In the genomic region with DNA sequence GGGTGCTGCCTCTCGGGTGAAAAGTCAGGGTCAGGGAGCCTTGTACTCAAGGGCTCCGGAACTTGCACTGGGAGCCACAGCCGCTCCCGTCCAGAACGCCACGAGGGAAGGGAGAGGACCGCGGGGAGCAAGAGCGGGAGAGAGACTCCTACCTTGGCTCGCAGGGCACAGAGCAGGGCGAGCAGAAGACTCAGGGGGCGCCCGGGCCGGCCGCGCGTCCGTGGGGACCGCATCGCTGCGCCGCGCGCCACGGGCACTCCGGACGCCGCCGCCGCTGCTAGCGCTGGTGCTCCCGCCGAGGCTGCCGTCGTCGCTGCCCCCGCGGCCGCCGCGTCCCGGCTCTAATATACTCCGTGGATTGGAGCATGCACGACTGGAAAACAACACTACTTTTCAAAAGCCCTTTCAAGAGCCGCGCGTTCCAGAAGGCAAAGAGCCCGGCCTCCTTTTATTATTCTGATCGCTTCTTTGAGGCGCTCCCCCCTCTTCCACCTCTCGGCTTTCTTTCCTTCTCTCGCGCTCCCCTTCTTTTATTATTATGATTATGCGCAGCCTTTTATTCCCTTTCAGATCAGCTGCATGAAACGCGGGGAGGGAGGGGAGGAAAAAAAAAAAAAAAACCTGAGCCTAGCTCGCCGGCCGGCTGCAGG, we compare ENCODE assay signal across 8 mouse cellular contexts. TPM values are rescaled to one million over a fixed set of nuclear protein-coding genes. Genes with fewer than 3 reads are reported as not detected.
DNase-seq lines count a peak whose midpoint lies in the region; ATAC-seq lines count a peak whose summit lies in the region.

A gene (minus strand): TSS at position 620 of the 650 bp plus-strand sequence.

- peak within 1 kb of the TSS; percentile 97 for H3K27ac ChIP-seq in forebrain, embryonic 10.5 days

- no peaks in the 10 kb centered on the region for H3K9me3 ChIP-seq in forebrain, embryonic 10.5 days

- peaks cover 61% of the 10 kb centered on the region for H3K4me1 ChIP-seq in forebrain, embryonic 10.5 days

- no peak for ATAC-seq in CD4-positive, CD25-positive, alpha-beta regulatory T cell, adult 4 months
- ATAC-seq in megakaryocyte-erythroid progenitor cell, adult 5-6 weeks (replicated peaks; ENCODE audit: low FRiP score, low TSS enrichment, poor library complexity, severe bottlenecking): 0 out of 2 replicates have a peak, but pooled peaks have one; percentile 5

- DNase-seq in CD4-positive, CD25-positive, alpha-beta regulatory T cell, adult 2 months (ENCODE audit: low read depth, low spot score): peak; percentile 5
- peak; percentile 95 for DNase-seq in R1 (ENCODE audit: low read depth, low spot score)
- peak; percentile 76 for DNase-seq in forebrain, embryonic 10.5 days (ENCODE audit: extremely low spot score, low spot score)
- DNase-seq in heart, postnatal 25 days (ENCODE audit: low spot score): peak; percentile 13
- peak in 1 of 2 experiments; percentile 33 for DNase-seq in layer of hippocampus, adult 8-10 months (ENCODE audit: low spot score in 2 of 2)
- peak; percentile 34 for DNase-seq in right cerebral cortex, postnatal 4 days

- intact Hi-C loops in heart, postnatal 25 days (cut with DNase I): loop anchor here (5.0 to 10.0 kb wide), 7 partner anchors 104 to 826 kb away; a partner anchor contains a TSS

- WGBS in forebrain, embryonic 10.5 days: under 1% methylated on average over 59 of the region's 59 CpGs

- peak within 1 kb of the TSS; percentile 79 for H3K4me3 ChIP-seq in forebrain, embryonic 10.5 days

- no peaks in the 10 kb centered on the region for H3K36me3 ChIP-seq in forebrain, embryonic 10.5 days (replicated peaks)

- peaks cover 40% of the 10 kb centered on the region for H3K27me3 ChIP-seq in forebrain, embryonic 10.5 days (ENCODE audit: poor library complexity, severe bottlenecking)

RNA-seq across cellular contexts. Expression of the gene that starts here (rescaled TPM):
- polyA plus RNA-seq in CD4-positive, CD25-positive, alpha-beta regulatory T cell, adult 4 months (2017; shearing (Covaris generic)): 1 to 10 TPM in 1 of 2 experiments, under 1 TPM in 1; 0.47 to 1.4 TPM
- 18.9 and 20.4 TPM in 2 replicates for polyA plus RNA-seq in forebrain, embryonic 10.5 days (2016; fragmentation: Nextera tagmentation; extraction: Ambion mirVana)
- total RNA-seq in heart, postnatal 25 days (2021): 10 to 100 TPM; 10.5 to 13.4 TPM
- total RNA-seq in layer of hippocampus, adult 8-10 months (2022): 10 to 100 TPM; 10.0 to 11.6 (median 10.9) TPM
- total RNA-seq in megakaryocyte-erythroid progenitor cell, adult 5-6 weeks (2014; fragmentation: Nextera tagmentation): 0.30 TPM in 1 of 2 replicates, not detected in the other
- total RNA-seq in megakaryocyte-erythroid progenitor cell, adult 5-6 weeks (2017): not detected in 2 replicates

Comparison
In these comparisons a context has a peak if more than half of its experiments do, and no peak if none do; other contexts are left out.
1. RNA of the gene that starts here (total RNA-seq): 10.5 to 13.4 TPM in heart, postnatal 25 days and 10.0 to 11.6 TPM in layer of hippocampus, adult 8-10 months; 0.30 TPM in megakaryocyte-erythroid progenitor cell, adult 5-6 weeks; every median in the first group is over 4 times any median in the second.
2. Peak in ATAC-seq in megakaryocyte-erythroid progenitor cell, adult 5-6 weeks; RNA of the gene not detected or under 1 TPM.